Mouse (Mus musculus): ENCODE measurements at regions not wholly inside any gene's neighbourhood (a gene's known extent, or its start where the extent isn't known, plus 50 kb on each side); places are given as distances from the start of the nearest gene placed in this dataset.
A peak's percentile ranks its signal among the peaks of the same experiment; 100 is the strongest.

DNA sequence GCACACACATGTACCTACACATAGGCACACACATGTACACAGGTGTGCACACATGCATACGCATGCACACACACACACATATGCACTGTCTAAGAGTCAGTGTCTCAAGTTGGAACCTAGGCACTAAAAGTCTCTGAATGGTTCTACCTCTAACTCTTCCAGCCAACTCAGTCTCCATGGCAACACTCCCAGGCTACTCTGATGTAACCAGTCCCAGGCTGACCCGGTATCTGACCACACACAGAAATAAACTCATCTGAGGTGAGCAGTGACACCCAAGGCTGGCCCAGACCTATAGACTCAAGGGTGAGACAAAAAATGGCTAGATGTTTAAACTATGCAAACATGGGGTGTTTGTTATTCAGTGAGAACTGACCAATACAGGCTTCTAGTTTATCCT, 262.1 kb downstream of the Setd4 start:
- no peaks in the 10 kb centered on the region for H3K27me3 ChIP-seq (ENCODE audit: control insufficient read depth, insufficient read depth, low read length)
- WGBS: 84% methylated on average over 2 of the region's 2 CpGs
- H3K9ac ChIP-seq (replicated peaks; ENCODE audit: low read length): no peak overlapping the region
- no peaks in the 10 kb centered on the region for H3K4me1 ChIP-seq (ENCODE audit: control insufficient read depth, insufficient read depth, low read length)
- DNase-seq (ENCODE audit: low spot score): no peak
- H3K4me2 ChIP-seq (ENCODE audit: low read depth, low read length): no peak overlapping the region
- no peak overlapping the region for H3K27ac ChIP-seq (replicated peaks; ENCODE audit: low read depth, low read length)
- ATAC-seq (replicated peaks; ENCODE audit: insufficient number of reproducible peaks, low FRiP score, low TSS enrichment, low read depth): no peak
- no peaks in the 10 kb centered on the region for H3K36me3 ChIP-seq (replicated peaks; ENCODE audit: control insufficient read depth, insufficient read depth, low read depth, low read length)
- H3K4me3 ChIP-seq (ENCODE audit: low read depth, low read length): no peak overlapping the region
- no peaks in the 10 kb centered on the region for H3K9me3 ChIP-seq (replicated peaks; ENCODE audit: control insufficient read depth, low read length)

DNA sequence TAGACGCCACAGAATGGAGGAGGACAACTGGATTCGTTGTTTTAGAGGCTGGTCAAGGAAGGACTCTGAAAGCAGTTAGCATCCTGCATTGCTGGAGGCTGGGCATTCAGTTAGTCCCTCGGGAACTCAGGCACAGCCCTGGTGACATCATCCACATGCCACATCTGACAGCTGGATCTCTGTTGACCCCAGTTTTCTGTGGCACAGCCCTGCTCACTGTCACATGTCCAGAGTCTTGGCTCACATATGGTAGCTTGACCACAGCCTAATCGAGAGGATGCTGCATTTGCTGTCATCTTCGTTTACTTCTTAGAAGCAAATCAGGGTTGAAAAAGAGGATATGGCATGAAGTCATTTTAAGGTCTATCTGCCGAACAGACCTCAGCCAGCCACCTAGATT, 265.1 kb downstream of the Setd4 start:
- Histone ChIP-seq H3K27me3 (ENCODE audit: control insufficient read depth, insufficient read depth, low read length) (no peaks in the 10 kb centered on the region), H3K36me3 (replicated peaks; ENCODE audit: control insufficient read depth, insufficient read depth, low read depth, low read length) (no peaks in the 10 kb centered on the region), H3K27ac (replicated peaks; ENCODE audit: low read depth, low read length) (no peak overlapping the region), H3K4me1 (ENCODE audit: control insufficient read depth, insufficient read depth, low read length) (no peaks in the 10 kb centered on the region; the same call in 1 of the 2 replicates), H3K9ac (replicated peaks; ENCODE audit: low read length) (no peak overlapping the region), H3K4me2 (ENCODE audit: low read depth, low read length) (no peak overlapping the region), H3K9me3 (replicated peaks; ENCODE audit: control insufficient read depth, low read length) (no peaks in the 10 kb centered on the region), H3K4me3 (ENCODE audit: low read depth, low read length) (no peak overlapping the region)
- 76% methylated on average over 6 of the region's 6 CpGs for WGBS
- ATAC-seq (replicated peaks; ENCODE audit: insufficient number of reproducible peaks, low FRiP score, low TSS enrichment, low read depth): no peak
- DNase-seq (ENCODE audit: low spot score): no peak

DNA sequence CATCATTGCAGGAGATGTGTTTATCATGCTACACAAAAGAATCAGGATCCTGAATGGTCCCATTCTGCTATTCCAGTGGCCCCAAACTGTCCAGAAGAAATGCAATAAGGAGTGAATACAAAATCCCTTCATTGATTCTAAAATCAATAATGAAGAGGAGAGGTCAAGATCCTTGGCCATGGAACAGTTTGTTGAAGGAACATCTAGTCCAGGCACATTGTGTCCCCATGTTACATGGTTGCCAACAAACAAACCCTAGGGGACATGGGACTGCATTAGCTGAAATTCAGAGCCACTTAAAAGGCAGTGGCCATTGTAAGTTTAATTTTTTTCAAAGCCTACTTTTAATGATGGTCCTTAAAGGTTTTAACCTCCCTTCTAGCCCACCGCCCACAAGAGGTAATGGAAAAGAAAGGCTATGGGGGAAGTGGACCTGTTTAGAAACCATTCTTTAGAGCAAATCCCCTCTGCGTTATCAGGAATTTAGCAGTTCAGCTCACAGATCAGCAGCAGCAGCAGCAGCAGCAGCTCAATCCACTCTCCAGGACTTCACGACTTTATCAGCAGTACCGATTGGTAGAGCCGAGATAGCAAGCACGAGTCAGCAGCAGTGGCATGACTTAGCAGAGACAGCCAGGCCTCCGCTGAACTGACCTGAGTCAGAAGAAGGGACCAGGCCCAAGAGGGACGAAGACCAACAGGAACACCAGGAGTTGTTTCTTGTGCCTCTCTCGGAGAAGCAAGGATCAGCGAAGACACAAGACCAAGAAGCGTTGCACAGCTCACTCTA, 268.3 kb downstream of the Setd4 start:
- H3K9me3 ChIP-seq (replicated peaks; ENCODE audit: control insufficient read depth, low read length): no peaks in the 10 kb centered on the region
- WGBS: 88% methylated on average over 11 of the region's 11 CpGs

DNA sequence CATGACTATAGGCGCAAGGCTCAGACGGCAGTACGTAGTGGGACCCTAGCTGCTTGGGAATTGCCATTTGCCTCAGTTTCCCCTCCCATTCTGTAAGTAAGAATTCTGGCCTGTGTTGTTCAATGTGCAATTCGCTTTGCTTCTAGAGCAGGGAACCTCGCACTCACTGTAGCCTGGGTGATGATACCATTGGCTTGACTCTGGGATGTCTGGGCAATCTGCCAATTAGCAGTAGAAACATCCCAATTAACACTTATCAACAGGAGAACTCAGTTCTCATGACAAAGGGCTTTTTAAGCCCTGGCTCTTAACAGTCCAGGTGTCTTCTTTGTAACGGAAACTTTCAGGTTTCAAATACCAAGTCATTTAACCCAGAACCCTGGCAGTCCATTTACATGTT, 270.2 kb downstream of the Setd4 start:
- DNase-seq (ENCODE audit: low spot score) (no peak), ATAC-seq (replicated peaks; ENCODE audit: insufficient number of reproducible peaks, low FRiP score, low TSS enrichment, low read depth) (no peak)
- H3K4me3 ChIP-seq (ENCODE audit: low read depth, low read length): no peak overlapping the region
- H3K4me2 ChIP-seq (ENCODE audit: low read depth, low read length): no peak overlapping the region
- no peak overlapping the region for H3K9ac ChIP-seq (replicated peaks; ENCODE audit: low read length)
- 76% methylated on average over 6 of the region's 6 CpGs for WGBS
- no peaks in the 10 kb centered on the region for H3K36me3 ChIP-seq (replicated peaks; ENCODE audit: control insufficient read depth, insufficient read depth, low read depth, low read length)
- no peaks in the 10 kb centered on the region for H3K27me3 ChIP-seq (ENCODE audit: control insufficient read depth, insufficient read depth, low read length)
- no peaks in the 10 kb centered on the region for H3K9me3 ChIP-seq (replicated peaks; ENCODE audit: control insufficient read depth, low read length)
- no peak overlapping the region for H3K27ac ChIP-seq (replicated peaks; ENCODE audit: low read depth, low read length)
- H3K4me1 ChIP-seq (ENCODE audit: control insufficient read depth, insufficient read depth, low read length): no peaks in the 10 kb centered on the region; the same call in none of the 2 replicates

More for the DNA sequence above, 268.3 kb downstream of the Setd4 start:
- DNase-seq (ENCODE audit: low spot score) (no peak), ATAC-seq (replicated peaks; ENCODE audit: insufficient number of reproducible peaks, low FRiP score, low TSS enrichment, low read depth) (no peak)
- H3K9ac ChIP-seq (replicated peaks; ENCODE audit: low read length): no peak overlapping the region
- H3K27ac ChIP-seq (replicated peaks; ENCODE audit: low read depth, low read length): no peak overlapping the region
- H3K27me3 ChIP-seq (ENCODE audit: control insufficient read depth, insufficient read depth, low read length): no peaks in the 10 kb centered on the region
- H3K36me3 ChIP-seq (replicated peaks; ENCODE audit: control insufficient read depth, insufficient read depth, low read depth, low read length): no peaks in the 10 kb centered on the region
- H3K4me2 ChIP-seq (ENCODE audit: low read depth, low read length): no peak overlapping the region
- no peaks in the 10 kb centered on the region; the same call in 1 of the 2 replicates for H3K4me1 ChIP-seq (ENCODE audit: control insufficient read depth, insufficient read depth, low read length)
- no peak overlapping the region for H3K4me3 ChIP-seq (ENCODE audit: low read depth, low read length)

DNA sequence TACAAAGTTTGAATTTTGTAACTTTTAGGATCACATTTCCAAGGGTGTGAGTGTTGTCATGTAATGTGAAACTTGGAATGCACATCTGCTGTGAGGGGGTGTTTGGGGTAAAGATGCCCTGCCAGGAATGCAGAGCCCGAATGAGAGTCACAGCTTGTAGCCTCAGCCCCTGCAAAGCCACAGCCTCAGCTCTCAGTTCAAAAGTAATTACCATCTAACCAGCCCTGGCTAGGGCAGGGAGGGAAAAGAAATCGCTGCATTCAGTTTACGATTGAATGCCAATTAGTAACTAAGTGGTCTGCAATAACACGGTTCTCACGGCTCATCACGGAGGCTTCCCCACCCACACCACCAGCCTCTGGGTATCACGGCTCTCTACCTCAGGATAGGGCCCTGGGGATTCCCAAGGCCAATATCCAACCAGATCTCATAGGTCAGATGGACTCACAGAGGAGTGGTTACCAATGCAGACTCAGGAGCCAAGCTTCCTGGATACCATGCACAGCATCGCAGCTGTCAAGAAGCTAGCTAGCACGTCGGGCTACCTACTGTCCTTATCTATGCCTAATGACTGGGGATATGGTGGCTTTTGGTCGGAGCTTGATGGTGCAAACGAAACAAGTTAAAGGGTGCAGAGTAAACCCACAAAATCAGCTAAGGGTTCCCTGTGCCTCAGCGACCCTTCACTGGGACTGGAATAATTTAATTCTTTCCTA, 275.0 kb downstream of the Setd4 start:
- 0 out of 2 replicates have a peak overlapping the region, but pooled peaks have one; percentile 4 for H3K4me2 ChIP-seq (ENCODE audit: low read depth, low read length)
- no peaks in the 10 kb centered on the region for H3K9me3 ChIP-seq (replicated peaks; ENCODE audit: control insufficient read depth, low read length)
- no peaks in the 10 kb centered on the region; the same call in 1 of the 2 replicates for H3K4me1 ChIP-seq (ENCODE audit: control insufficient read depth, insufficient read depth, low read length)
- no peak overlapping the region for H3K4me3 ChIP-seq (ENCODE audit: low read depth, low read length)
- no peak overlapping the region for H3K9ac ChIP-seq (replicated peaks; ENCODE audit: low read length)
- ATAC-seq (replicated peaks; ENCODE audit: insufficient number of reproducible peaks, low FRiP score, low TSS enrichment, low read depth): no peak
- H3K27ac ChIP-seq (replicated peaks; ENCODE audit: low read depth, low read length): no peak overlapping the region
- no peaks in the 10 kb centered on the region for H3K36me3 ChIP-seq (replicated peaks; ENCODE audit: control insufficient read depth, insufficient read depth, low read depth, low read length)
- peak; percentile 63 for DNase-seq (ENCODE audit: low spot score)
- H3K27me3 ChIP-seq (ENCODE audit: control insufficient read depth, insufficient read depth, low read length): no peaks in the 10 kb centered on the region
- 25% methylated on average over 13 of the region's 13 CpGs for WGBS

DNA sequence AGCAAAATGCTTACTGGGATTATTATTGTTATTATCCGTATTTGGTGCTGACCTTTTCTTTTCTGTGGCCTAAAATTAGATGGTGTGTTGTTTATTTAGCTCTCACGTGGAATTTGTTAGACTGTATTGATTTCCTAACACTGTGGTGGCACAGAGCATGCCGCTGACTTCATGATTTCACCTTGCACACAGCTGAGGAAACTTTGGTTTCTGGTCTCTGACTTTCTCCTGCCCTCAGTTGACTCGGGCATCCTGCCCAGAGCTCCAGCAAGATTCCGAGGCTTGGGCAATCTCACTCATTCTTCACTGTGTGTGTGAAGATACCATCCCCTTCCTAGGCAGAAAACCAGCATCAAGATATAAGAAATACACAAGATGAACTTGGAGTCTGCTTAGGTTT, 279.0 kb downstream of the Setd4 start:
- H3K36me3 ChIP-seq (replicated peaks; ENCODE audit: control insufficient read depth, insufficient read depth, low read depth, low read length): no peaks in the 10 kb centered on the region
- DNase-seq (ENCODE audit: low spot score) (no peak), ATAC-seq (replicated peaks; ENCODE audit: insufficient number of reproducible peaks, low FRiP score, low TSS enrichment, low read depth) (no peak)
- H3K9ac ChIP-seq (replicated peaks; ENCODE audit: low read length): no peak overlapping the region
- H3K4me1 ChIP-seq (ENCODE audit: control insufficient read depth, insufficient read depth, low read length): no peaks in the 10 kb centered on the region; the same call in 1 of the 2 replicates
- H3K27me3 ChIP-seq (ENCODE audit: control insufficient read depth, insufficient read depth, low read length): no peaks in the 10 kb centered on the region
- no peak overlapping the region for H3K4me3 ChIP-seq (ENCODE audit: low read depth, low read length)
- no peak overlapping the region for H3K4me2 ChIP-seq (ENCODE audit: low read depth, low read length)
- H3K27ac ChIP-seq (replicated peaks; ENCODE audit: low read depth, low read length): no peak overlapping the region
- H3K9me3 ChIP-seq (replicated peaks; ENCODE audit: control insufficient read depth, low read length): no peaks in the 10 kb centered on the region
- WGBS: 79% methylated on average over 5 of the region's 5 CpGs

DNA sequence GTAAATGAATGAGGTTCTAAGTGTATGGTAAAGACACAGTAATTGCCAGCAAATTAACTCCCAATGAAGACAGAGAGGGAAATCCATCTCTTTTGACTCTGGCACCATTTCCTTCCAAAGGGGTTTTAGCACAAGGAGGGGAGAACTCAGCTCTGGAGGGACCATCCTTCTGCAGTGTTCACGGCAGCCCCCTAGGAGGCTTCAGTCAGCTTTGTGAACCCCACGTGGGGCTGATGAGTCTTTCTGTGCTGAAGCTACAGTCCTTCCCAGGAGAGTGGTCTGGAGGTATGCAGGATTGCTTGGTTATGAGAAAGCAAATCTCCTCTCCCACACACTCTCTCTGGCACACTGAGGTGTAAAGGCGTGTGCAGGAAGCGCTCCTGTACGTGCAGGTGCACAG, 280.7 kb downstream of the Setd4 start:
- ATAC-seq (replicated peaks; ENCODE audit: insufficient number of reproducible peaks, low FRiP score, low TSS enrichment, low read depth): no peak
- 67% methylated on average over 5 of the region's 5 CpGs for WGBS

DNA sequence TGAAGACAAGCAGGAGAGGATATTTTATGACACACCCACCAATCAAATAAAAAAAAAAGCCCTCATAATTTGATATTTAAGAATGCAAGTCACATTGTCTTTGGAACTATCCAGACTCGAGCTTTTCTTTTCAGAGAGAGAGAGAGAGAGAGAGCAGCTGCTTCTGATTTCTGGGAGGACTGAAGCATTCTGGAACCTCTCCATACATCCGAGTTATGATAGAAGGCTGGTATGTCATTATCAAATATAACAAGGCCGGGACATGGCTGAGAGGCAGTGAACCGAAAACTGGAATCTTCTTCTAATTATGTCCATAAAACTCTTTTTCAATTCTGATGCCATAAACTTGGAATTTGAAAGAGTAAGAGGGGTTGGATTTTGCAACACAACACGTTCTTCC, 284.3 kb downstream of the Setd4 start:
- H3K9me3 ChIP-seq (replicated peaks; ENCODE audit: control insufficient read depth, low read length): no peaks in the 10 kb centered on the region
- WGBS: 81% methylated on average over 5 of the region's 5 CpGs
- no peak overlapping the region for H3K4me3 ChIP-seq (ENCODE audit: low read depth, low read length)
- no peaks in the 10 kb centered on the region for H3K36me3 ChIP-seq (replicated peaks; ENCODE audit: control insufficient read depth, insufficient read depth, low read depth, low read length)
- H3K4me1 ChIP-seq (ENCODE audit: control insufficient read depth, insufficient read depth, low read length): no peaks in the 10 kb centered on the region
- H3K4me2 ChIP-seq (ENCODE audit: low read depth, low read length): no peak overlapping the region
- no peak for DNase-seq (ENCODE audit: low spot score)
- H3K27ac ChIP-seq (replicated peaks; ENCODE audit: low read depth, low read length): no peak overlapping the region
- H3K9ac ChIP-seq (replicated peaks; ENCODE audit: low read length): no peak overlapping the region
- ATAC-seq (replicated peaks; ENCODE audit: insufficient number of reproducible peaks, low FRiP score, low TSS enrichment, low read depth): no peak
- H3K27me3 ChIP-seq (ENCODE audit: control insufficient read depth, insufficient read depth, low read length): no peaks in the 10 kb centered on the region

More for the DNA sequence above, 280.7 kb downstream of the Setd4 start:
- H3K4me1 ChIP-seq (ENCODE audit: control insufficient read depth, insufficient read depth, low read length): no peaks in the 10 kb centered on the region
- no peak for DNase-seq (ENCODE audit: low spot score)
- no peak overlapping the region for H3K27ac ChIP-seq (replicated peaks; ENCODE audit: low read depth, low read length)
- H3K4me2 ChIP-seq (ENCODE audit: low read depth, low read length): no peak overlapping the region
- no peaks in the 10 kb centered on the region for H3K27me3 ChIP-seq (ENCODE audit: control insufficient read depth, insufficient read depth, low read length)
- no peak overlapping the region for H3K4me3 ChIP-seq (ENCODE audit: low read depth, low read length)
- H3K9me3 ChIP-seq (replicated peaks; ENCODE audit: control insufficient read depth, low read length): no peaks in the 10 kb centered on the region
- no peaks in the 10 kb centered on the region for H3K36me3 ChIP-seq (replicated peaks; ENCODE audit: control insufficient read depth, insufficient read depth, low read depth, low read length)
- H3K9ac ChIP-seq (replicated peaks; ENCODE audit: low read length): no peak overlapping the region
